Mouse (Mus musculus): ENCODE measurements around the gene Cog5. TPM values are rescaled to one million over a fixed set of nuclear protein-coding genes. Genes with fewer than 3 reads are reported as not detected.

Cog5 gene
- polyA plus RNA-seq, 2 experiments = 6.0 to 7.8 TPM

- DNase-seq (ENCODE audit: low read depth in 3 of 3, low spot score in 3 of 3) (no peak), ATAC-seq (ENCODE audit: insufficient read depth) (no peak)
- Histone ChIP-seq H3K4me1 (replicated peaks; ENCODE audit: control insufficient read depth in 2 of 2, insufficient read depth in 2 of 2, low read length in 1 of 2) (no peaks in the 10 kb centered on the region), H3K27ac (no peak overlapping the region), H3K4me2 (ENCODE audit: low read depth) (no peak overlapping the region), H3K36me3 (replicated peaks; ENCODE audit: control insufficient read depth, insufficient read depth, low read depth) (no peaks in the 10 kb centered on the region), H3K4me3 (ENCODE audit: insufficient read depth in 1 of 2, low read depth in 2 of 2, low read length in 2 of 2) (no peak overlapping the region), H3K9ac (replicated peaks) (no peak overlapping the region), H3K27me3 (ENCODE audit: control insufficient read depth, insufficient read depth, low read length) (no peaks in the 10 kb centered on the region), H3K9me3 (ENCODE audit: control insufficient read depth, low read length) (no peaks in the 10 kb centered on the region)
- TF ChIP-seq EP300 (IDR thresholded peaks at IDR 0.05; ENCODE audit: low read depth) = no peak
- TF ChIP-seq CTCF (IDR thresholded peaks at IDR 0.05; ENCODE audit: low read depth) = no peak
- WGBS (ENCODE audit: insufficient replicate concordance) = 78% methylated on average over 1 of the region's 1 CpGs
These were observed 75.5 kb downstream of the Cog5 start for GRCm38 (mm10) chr12:31730126-31730525.

GRCm38 (mm10) chr12:31734616-31735015 is 79.9 kb downstream of the Cog5 start:
- no peaks in the 10 kb centered on the region for H3K36me3 ChIP-seq (replicated peaks; ENCODE audit: control insufficient read depth, insufficient read depth, low read depth)
- no peak for TF ChIP-seq CTCF (IDR thresholded peaks at IDR 0.05; ENCODE audit: low read depth)
- TF ChIP-seq EP300 (IDR thresholded peaks at IDR 0.05; ENCODE audit: low read depth) = no peak
- no peaks in the 10 kb centered on the region for H3K9me3 ChIP-seq (ENCODE audit: control insufficient read depth, low read length)
- no peak overlapping the region for H3K4me2 ChIP-seq (ENCODE audit: low read depth)
- H3K27me3 ChIP-seq (ENCODE audit: control insufficient read depth, insufficient read depth, low read length) = no peaks in the 10 kb centered on the region
- H3K9ac ChIP-seq (replicated peaks) = no peak overlapping the region
- no peak overlapping the region for H3K27ac ChIP-seq
- no peak for DNase-seq (ENCODE audit: low read depth in 3 of 3, low spot score in 3 of 3)
- WGBS (ENCODE audit: insufficient replicate concordance) = 58% methylated on average over 2 of the region's 2 CpGs
- no peaks in the 10 kb centered on the region for H3K4me1 ChIP-seq (replicated peaks; ENCODE audit: control insufficient read depth in 2 of 2, insufficient read depth in 2 of 2, low read length in 1 of 2)
- ATAC-seq (ENCODE audit: insufficient read depth) = no peak
- no peak overlapping the region for H3K4me3 ChIP-seq (ENCODE audit: insufficient read depth in 1 of 2, low read depth in 2 of 2, low read length in 2 of 2)

GRCm38 (mm10) chr12:31747301-31747700 is 92.6 kb downstream of the Cog5 start:
- H3K27ac ChIP-seq = no peak overlapping the region
- no peaks in the 10 kb centered on the region for H3K9me3 ChIP-seq (ENCODE audit: control insufficient read depth, low read length)
- no peaks in the 10 kb centered on the region for H3K36me3 ChIP-seq (replicated peaks; ENCODE audit: control insufficient read depth, insufficient read depth, low read depth)
- no peak overlapping the region for H3K4me3 ChIP-seq (ENCODE audit: insufficient read depth in 1 of 2, low read depth in 2 of 2, low read length in 2 of 2)
- no peak for TF ChIP-seq CTCF (IDR thresholded peaks at IDR 0.05; ENCODE audit: low read depth)
- no peak for TF ChIP-seq EP300 (IDR thresholded peaks at IDR 0.05; ENCODE audit: low read depth)
- H3K4me1 ChIP-seq (replicated peaks; ENCODE audit: control insufficient read depth in 2 of 2, insufficient read depth in 2 of 2, low read length in 1 of 2) = no peaks in the 10 kb centered on the region
- ATAC-seq (ENCODE audit: insufficient read depth) (no peak), DNase-seq (ENCODE audit: low read depth in 3 of 3, low spot score in 3 of 3) (no peak)
- no peaks in the 10 kb centered on the region for H3K27me3 ChIP-seq (ENCODE audit: control insufficient read depth, insufficient read depth, low read length)
- H3K4me2 ChIP-seq (ENCODE audit: low read depth) = no peak overlapping the region
- 74% methylated on average over 8 of the region's 8 CpGs for whole genome bisulfite sequencing (ENCODE audit: insufficient replicate concordance)
- no peak overlapping the region for H3K9ac ChIP-seq (replicated peaks)

GRCm38 (mm10) chr12:31749846-31750245 is 95.2 kb downstream of the Cog5 start:
- Histone ChIP-seq H3K9me3 (ENCODE audit: control insufficient read depth, low read length) (no peaks in the 10 kb centered on the region), H3K4me2 (ENCODE audit: low read depth) (no peak overlapping the region), H3K4me1 (replicated peaks; ENCODE audit: control insufficient read depth in 2 of 2, insufficient read depth in 2 of 2, low read length in 1 of 2) (no peaks in the 10 kb centered on the region), H3K9ac (replicated peaks) (no peak overlapping the region), H3K27ac (no peak overlapping the region), H3K4me3 (ENCODE audit: insufficient read depth in 1 of 2, low read depth in 2 of 2, low read length in 2 of 2) (no peak overlapping the region), H3K27me3 (ENCODE audit: control insufficient read depth, insufficient read depth, low read length) (no peaks in the 10 kb centered on the region), H3K36me3 (replicated peaks; ENCODE audit: control insufficient read depth, insufficient read depth, low read depth) (no peaks in the 10 kb centered on the region)
- 75% methylated on average over 4 of the region's 4 CpGs for WGBS (ENCODE audit: insufficient replicate concordance)
- TF ChIP-seq CTCF (IDR thresholded peaks at IDR 0.05; ENCODE audit: low read depth) (no peak), EP300 (IDR thresholded peaks at IDR 0.05; ENCODE audit: low read depth) (no peak)
- ATAC-seq (ENCODE audit: insufficient read depth) (no peak), DNase-seq (ENCODE audit: low read depth in 3 of 3, low spot score in 3 of 3) (no peak)

GRCm38 (mm10) chr12:31754465-31754864 is 99.8 kb downstream of the Cog5 start:
- Histone ChIP-seq H3K4me1 (replicated peaks; ENCODE audit: control insufficient read depth in 2 of 2, insufficient read depth in 2 of 2, low read length in 1 of 2) (no peaks in the 10 kb centered on the region), H3K36me3 (replicated peaks; ENCODE audit: control insufficient read depth, insufficient read depth, low read depth) (no peaks in the 10 kb centered on the region), H3K9ac (replicated peaks) (no peak overlapping the region), H3K27ac (no peak overlapping the region), H3K4me2 (ENCODE audit: low read depth) (no peak overlapping the region), H3K4me3 (ENCODE audit: insufficient read depth in 1 of 2, low read depth in 2 of 2, low read length in 2 of 2) (no peak overlapping the region), H3K9me3 (ENCODE audit: control insufficient read depth, low read length) (no peaks in the 10 kb centered on the region), H3K27me3 (ENCODE audit: control insufficient read depth, insufficient read depth, low read length) (no peaks in the 10 kb centered on the region)
- TF ChIP-seq CTCF (IDR thresholded peaks at IDR 0.05; ENCODE audit: low read depth) (no peak), EP300 (IDR thresholded peaks at IDR 0.05; ENCODE audit: low read depth) (no peak)
- no peak for DNase-seq (ENCODE audit: low read depth in 3 of 3, low spot score in 3 of 3)
- 70% methylated on average over 2 of the region's 2 CpGs for WGBS (ENCODE audit: insufficient replicate concordance)
- no peak for ATAC-seq (ENCODE audit: insufficient read depth)
